Mouse (Mus musculus) thymus, adult 2 months (tissue): ENCODE data around the gene Adgrf3.

Experiments
- CTCF ChIP-seq: fragments of 200-500 bp; IDR thresholded peaks from 2 replicates; pipeline ENCODE4 v1.5.1; 2012; ENCODE audit warnings: mild to moderate bottlenecking, control low read depth, low read length, moderate library complexity, borderline replicate concordance; ENCODE audit not compliant: control insufficient read depth, poor library complexity, insufficient read depth; ENCODE audit errors: extremely low read depth
- POLR2A ChIP-seq: fragments of 200-500 bp; IDR thresholded peaks from 2 replicates; pipeline ENCODE4 v1.6.1; 2012; ENCODE audit warnings: mild to moderate bottlenecking, low read length, control low read depth, moderate library complexity; ENCODE audit not compliant: control insufficient read depth, poor library complexity, insufficient read depth; ENCODE audit errors: extremely low read depth

DNA sequence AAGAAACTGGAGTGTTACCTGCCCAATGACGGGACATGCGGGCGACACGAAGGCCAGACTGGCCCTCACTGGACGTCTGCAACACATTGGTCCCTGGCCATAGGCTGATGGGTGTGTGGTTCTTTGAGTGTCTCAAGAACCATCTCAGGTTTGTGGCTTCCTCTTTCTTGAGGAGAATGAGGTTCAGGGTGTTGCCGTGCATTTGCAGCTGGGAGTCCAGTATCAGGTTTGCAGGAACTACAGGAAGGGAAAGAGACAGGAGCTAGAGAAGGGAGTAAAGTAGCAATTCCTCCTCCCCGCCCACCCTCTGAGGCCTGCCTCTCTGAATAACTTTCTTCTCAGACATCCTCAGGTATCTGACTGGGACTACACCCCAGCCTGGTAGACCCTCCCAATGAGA, 3.3 kb downstream of the Adgrf3 start:
- TF ChIP-seq POLR2A = no peak
- no peak for TF ChIP-seq CTCF
